Mouse (Mus musculus) cerebellum, postnatal 25 days (tissue): Measurements from ENCODE around the gene Purb.
"Not testable (repeated sequence)": the region's sequence is repeated elsewhere in the genome, so short reads cannot be mapped to it uniquely, and the experiment has no call there.

Experiments
- DNase-seq, 2 experiments: peaks; one replicate each; pipeline ENCODE4 v3.0.0; 2021; ENCODE audit warnings: mixed read lengths in 2 of 2

Gene Purb

GRCm38 (mm10) chr11:6443727-6444076 lies 32.0 kb downstream of the Purb start:
- DNase-seq, result no peak

GRCm38 (mm10) chr11:6443102-6443501 lies 32.6 kb downstream of the Purb start:
- DNase-seq, result no peak

- no peak for DNase-seq
These were observed 33.2 kb downstream of the Purb start for GRCm38 (mm10) chr11:6442566-6442965.

- DNase-seq, result no peak
These were observed 35.5 kb downstream of the Purb start for GRCm38 (mm10) chr11:6440171-6440570.

GRCm38 (mm10) chr11:6437667-6438066 lies 38.0 kb downstream of the Purb start:
- DNase-seq, result no peak

- DNase-seq, result peak; percentile 59 to 79
These were observed 39.3 kb downstream of the Purb start for GRCm38 (mm10) chr11:6436442-6436841.

- no peak for DNase-seq
These were observed 45.5 kb downstream of the Purb start for GRCm38 (mm10) chr11:6430186-6430585.

GRCm38 (mm10) chr11:6420722-6421350 lies 54.9 kb downstream of the Purb start:
- no peak for DNase-seq

- DNase-seq, result no peak
These were observed 55.4 kb downstream of the Purb start for GRCm38 (mm10) chr11:6420283-6420703.

- DNase-seq, result not testable (repeated sequence)
These were observed 56.6 kb downstream of the Purb start for GRCm38 (mm10) chr11:6419156-6419555.

- DNase-seq, result no peak
These were observed 57.0 kb downstream of the Purb start for GRCm38 (mm10) chr11:6418751-6419150.
